Mouse (Mus musculus) lung, postnatal 14 days (tissue): ENCODE results near the gene Gmds.

Experiments
- DNase-seq: peaks from one replicate; pipeline ENCODE4 v3.0.0; 2021

Gmds gene

DNA sequence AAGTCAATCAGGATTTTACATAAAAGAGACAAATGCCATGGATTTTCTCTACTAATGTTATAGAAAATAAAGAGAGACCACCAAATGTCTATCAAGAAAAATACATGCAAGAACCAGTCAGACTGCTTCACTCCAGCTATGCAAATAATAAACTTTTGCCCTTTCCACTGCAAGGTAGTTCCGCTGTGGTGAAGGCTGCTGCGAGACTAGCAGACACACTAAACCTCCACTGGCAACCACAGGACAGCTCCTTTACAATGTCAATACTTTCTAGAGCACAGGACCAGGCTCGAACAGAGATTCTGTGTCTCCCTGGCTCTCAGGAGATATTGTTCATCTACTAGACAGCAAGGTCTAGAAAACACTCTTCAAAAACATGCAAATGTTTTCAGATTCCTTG is 71.8 kb downstream of the Gmds start:
- no peak for DNase-seq

DNA sequence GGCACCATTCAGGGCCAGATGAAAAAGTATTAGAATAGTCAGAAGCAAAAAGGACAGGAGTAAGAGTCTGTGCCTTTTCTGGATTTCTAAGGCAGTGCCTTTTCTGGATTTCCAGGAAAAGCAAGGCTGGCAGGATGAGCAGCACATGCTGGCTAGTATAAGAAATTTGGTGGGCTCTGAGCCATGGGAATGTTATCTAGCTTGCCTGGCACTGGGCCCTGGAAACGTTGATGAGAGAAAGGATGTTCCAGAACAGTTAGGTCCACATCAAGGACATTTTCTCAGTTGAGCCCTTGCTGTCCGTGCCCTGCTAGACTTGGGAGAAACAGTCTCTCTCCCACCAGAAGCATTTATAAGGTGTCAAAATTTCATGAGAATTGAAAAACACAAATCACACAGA is 82.4 kb downstream of the Gmds start:
- peak; percentile 32 for DNase-seq

DNA sequence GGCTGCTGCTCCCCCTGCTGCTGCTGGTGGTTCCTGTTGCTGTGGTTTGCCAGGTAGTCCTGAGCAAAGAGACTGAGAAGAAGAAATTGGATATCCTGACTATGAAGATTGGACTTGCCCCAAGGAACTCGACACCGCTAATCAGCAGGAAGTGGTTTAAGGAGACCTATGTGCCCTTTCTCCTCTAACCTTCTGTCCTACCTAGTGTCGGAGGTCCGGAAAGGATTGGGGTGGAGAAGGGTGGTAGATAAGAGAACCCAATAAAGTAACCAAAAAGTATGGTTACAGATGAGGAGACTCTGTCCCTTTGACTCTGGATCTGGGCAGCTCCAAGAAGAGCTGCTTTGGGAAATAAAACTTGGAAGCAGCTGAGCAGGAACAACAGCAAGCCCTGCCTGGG is 86.3 kb downstream of the Gmds start:
- no peak for DNase-seq

DNA sequence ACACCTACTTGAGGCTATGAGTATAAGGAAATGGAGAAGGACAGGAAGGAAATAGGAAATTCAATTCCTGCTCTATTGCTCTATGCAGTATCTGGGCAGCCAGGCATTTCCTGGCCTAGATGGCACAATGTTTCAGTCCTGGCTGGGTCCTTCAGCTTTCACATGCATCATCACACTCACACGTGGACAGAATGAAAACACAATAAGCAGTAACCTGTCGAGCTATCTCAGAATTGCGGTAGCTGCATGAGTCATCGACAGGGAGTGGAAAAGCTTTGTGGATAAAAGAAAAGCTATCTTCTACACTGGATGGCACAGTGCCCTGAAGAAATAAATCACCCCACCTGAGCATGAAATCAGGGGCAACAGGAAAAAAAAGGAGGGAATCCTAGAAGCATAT is 96.3 kb downstream of the Gmds start:
- DNase-seq, result no peak

DNA sequence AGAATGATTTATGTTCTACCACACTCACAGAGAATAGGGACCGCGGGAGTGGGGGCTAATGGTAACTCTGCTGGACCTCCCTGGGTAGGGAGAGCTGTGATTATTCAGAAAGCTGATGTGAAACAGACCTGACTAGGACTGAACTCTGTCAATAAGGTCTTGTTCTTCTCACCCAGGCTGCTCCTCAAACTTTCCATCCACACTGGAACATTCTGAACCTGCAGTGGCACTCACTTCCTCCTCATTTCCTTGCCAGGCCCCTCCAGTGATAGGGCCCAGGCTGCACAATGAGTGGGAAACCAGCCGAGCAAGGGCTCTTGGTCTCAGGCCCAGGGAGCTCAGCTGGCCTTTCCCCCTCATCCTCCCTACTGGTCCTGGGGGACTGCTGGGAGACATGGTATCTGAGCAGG is 102.3 kb downstream of the Gmds start:
- peak; percentile 29 for DNase-seq

DNA sequence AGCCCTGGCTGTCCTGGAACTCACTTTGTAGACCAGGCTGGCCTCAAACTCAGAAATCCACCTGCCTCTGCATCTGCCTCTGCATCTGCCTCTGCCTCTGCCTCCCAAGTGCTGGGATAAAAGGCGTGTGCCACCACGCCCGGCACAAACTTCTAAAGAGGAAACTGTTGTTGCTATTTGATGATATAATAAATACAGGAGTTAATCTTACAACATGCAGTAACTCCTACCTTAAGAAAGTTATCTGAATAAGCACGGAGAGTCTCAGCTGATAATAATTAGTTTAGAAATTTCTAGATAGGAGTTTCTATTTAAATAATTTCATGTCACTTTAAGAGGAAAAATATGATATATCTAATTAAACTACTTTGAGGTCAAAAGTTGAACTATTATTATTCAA is 103.5 kb downstream of the Gmds start:
- DNase-seq, result no peak

DNA sequence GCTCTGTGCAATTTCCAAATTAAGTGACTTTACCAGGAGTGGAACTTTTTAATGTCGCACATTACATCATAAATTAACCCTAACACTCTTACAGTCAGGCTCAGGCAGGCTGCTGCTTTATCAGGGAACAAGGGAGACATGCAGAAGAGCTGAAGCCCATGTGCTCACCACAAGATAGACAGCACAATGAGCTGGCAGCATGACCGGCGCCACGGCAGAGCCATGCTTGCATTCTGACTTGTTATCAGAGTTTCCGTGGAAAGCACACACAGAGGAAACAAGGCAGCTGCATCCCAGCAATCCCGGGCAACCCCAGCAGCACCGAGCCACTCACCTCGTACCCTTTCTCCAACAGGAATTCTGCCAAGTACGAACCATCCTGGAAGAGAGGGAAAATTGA is 104.5 kb downstream of the Gmds start:
- no peak for DNase-seq

DNA sequence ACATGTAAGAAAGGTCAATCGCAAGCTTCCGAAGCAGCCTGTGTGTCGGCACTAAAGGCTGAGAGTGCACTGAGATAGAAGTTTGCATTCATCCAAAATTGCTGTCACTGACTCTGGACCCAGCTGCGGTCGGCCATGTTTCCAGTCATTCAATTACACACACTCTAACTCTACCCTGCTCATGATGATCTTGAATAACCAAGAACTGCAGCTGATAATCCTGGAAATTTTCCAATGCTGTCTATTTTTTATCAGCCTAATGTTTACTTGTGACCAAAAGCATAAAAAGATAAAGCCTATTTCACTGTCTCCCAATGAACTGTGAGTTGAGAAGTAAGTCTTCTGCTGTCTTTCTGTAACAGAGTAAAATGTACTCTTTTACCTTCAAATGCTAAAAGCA is 106.1 kb downstream of the Gmds start:
- no peak for DNase-seq

DNA sequence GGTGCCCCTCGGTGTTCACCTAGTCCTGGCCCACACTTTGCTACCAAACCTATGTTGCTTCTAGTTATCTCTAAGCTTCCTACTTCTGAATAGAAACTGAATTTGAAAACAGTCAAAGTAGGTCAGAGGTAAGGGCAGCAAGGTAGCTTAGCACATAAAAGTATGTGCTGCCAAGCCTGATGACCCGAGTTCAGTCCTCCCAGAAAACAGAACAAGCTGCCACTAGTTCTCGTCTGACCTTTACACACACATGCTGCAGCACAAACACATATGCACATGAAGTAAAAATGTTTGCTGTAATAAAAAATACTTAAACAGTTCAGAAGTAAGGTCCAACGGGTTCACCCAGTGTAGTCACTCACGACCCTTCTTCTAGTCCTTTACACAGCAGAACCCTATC is 106.6 kb downstream of the Gmds start:
- no peak for DNase-seq

DNA sequence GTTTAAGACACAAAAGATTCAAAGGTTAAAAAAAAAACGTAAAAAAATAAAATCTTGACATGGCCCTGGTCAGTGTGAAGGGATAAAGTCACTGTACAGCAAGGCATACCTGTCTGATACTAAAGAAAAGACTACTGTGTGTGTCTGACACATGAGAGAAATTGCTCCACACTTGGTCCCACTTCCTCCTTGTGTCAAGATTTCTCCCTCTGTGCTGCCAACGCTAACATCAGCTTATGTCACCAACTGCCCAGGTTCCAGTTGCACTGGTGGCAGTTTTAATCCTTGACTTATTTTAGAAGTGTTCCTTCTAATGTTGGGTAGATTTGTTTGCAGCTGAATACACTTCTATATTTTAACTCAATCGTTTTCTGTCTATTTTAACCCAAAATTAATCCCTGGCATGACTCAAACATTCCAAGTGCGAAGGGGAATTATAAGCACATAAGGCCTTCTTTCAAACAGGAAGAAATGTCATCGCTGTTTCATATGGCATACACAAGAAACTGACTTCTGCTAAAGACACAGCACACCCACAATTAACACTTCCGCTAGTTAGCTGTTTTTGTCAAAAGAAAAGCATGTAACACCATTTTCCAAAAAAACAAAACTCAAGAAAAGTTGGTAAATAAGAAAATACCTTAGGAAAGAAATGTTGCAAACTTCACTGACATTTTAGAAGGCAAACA is 110.5 kb downstream of the Gmds start:
- no peak for DNase-seq

DNA sequence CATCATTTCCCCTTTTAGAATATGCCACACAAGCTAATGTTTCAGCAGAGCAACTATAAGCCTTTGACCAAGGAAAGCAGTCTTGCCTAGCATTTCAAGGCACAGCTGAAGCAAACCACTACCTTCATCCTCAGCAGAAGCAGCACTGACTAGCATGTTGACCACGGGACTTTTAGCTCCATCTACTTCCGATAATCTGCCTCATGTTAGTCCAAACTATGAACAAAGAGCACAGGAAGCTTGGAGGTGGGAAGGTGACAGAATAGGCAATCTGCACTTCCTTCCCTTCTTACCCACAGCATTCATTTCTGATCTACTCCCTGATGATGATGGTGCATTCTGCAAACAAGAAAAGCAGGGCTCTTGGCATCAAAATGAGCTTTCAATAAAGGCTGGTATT is 120.9 kb downstream of the Gmds start:
- no peak for DNase-seq

DNA sequence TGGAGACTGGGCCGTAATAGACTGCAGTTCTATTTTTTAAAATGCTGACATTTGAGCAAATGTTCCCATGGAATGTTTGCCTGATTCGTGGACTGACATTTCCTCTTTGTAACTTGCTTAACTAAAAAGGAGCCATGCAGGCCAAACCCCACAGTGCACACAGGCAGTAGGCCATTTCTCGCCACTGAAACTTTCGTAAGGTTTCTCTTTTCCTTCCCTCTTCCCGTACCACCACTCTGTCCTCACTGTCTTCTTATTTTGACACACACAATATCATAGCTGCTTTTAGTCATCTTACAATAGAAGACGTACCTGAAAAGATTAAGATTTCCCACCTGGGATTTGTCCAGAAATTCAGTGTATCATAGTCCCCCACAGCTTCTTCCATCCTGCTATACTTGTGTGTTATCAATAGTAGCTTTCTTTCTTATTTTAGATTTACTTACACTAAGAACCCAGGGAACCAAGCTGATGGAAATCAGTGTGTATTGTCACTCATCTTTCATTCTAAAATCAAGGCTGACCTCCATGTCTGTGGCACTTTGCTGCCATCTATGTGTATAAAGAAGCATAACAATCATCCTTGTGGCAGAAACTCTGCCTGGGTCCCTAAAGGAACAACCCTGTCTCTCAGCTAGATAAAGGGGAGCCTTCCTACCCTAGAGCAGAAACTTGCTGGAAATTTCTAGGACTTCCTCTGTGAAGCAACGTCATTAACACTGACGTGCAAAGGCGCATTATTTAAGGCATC is 124.7 kb downstream of the Gmds start:
- peak; percentile 26 for DNase-seq

DNA sequence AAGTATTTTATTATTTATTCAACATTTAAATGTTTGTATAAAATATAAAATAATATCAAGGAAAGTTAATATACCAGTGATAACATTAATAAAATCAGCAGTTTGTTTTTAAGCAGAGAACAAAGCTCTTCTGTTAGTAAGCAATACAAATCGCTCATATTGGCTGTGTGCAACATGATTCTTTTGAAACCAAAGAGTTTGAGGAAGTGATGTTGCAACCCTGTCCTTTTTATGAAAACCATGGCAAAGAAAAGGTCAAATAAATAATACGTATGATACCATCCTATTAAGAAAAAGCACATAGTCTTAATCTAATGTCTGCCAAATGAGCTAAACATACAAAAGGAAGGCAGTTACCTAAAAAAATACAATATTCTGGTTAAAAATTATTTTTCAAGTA is 126.4 kb downstream of the Gmds start:
- DNase-seq, result no peak

DNA sequence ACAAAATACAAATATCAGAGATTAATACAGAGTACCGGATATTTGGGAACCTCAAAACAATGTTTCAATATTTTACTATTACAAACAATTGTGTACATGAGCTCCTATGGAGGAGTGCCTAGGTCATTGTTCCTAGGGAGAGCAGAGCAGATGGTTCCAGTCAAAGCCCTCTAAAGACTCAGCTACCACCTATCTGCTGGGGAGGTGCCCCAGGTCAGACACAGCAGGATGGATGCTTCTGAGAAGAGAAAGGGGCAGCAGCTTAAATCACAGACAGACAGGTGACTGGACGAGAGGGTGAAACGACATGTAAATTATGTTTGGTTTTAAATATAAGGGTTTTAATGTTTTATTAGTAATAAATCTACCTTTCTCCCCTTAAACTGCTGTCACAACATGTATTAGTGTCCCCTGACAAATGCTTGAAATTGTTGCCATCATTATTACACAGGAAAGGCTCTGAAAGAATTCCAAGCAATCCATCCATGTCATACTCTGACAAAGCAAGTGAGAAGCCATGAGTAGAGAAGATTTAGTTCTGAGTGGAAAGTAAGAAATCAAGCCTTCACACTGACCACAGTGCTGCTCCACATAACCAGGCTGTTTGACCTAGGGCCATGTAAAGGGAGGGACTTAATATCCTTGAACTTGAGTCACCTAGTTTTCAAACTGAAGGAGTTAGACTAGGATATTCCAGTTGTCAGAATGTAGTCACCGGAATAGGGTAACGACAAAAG is 131.2 kb downstream of the Gmds start:
- DNase-seq, result no peak

DNA sequence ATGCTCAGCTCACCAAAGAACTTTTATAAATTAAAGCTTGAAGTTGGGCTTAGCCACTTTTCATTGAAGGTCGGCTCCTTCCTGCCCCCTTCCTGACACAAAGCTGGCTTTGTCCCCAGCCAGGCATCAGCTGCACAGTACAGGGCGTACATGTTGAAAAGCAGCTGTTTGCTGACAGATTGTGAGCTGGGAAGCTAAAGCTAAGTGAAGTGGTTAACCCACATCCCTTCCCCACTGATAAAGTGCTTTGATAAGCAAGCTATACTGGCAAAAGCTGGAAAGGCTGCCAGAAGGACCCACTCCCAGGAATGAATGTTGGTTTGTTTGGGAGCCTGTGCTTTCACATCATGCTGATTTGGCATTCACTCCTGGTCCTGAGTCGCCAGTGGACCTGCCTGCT is 158.6 kb downstream of the Gmds start:
- peak; percentile 26 for DNase-seq

DNA sequence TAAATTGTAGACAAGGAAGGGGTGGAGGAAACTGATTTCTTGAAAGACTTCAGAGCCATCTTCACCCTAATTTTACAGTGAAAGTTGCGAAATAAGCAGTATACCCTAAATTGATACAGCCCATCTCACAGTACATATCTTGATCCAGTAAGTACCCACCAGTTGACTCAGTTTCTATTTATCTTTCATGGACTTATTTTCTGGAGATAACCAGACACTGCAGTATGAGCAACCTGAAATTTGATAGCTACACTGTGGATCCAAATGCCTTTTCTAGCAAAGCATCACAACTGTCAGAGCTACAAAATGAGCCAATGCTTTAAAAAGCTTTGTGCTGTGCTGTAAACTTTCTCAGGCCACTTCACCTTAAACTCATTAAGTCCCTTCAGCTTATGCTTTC is 159.9 kb downstream of the Gmds start:
- no peak for DNase-seq

DNA sequence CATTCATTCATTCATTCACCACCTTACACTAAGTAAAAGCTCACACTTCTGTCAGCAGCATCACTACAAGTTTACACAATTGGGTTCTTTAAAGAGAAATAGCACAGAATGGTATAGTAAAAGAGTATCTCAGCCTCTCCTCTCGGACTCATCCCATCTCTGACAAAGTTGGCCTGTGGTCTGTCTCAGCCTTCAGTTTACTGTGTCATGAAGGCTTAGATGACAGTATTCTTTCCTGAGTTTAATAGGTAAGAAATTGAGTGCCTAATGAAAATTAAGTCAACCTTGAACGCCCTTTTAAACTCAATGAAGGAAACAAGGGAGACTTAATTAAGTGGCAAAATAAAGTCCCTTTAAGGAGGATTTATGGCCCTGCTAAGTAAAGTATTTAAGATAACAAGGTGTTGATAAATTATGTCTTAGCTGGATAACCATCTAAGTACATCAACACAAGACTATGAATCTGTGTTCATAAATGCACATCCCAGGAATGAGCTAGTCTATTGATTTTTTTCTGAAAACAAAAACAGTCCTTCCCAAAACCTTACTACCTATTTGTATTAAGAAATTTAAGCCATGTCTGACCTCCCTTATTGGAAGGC is 160.6 kb downstream of the Gmds start:
- DNase-seq, result no peak

DNA sequence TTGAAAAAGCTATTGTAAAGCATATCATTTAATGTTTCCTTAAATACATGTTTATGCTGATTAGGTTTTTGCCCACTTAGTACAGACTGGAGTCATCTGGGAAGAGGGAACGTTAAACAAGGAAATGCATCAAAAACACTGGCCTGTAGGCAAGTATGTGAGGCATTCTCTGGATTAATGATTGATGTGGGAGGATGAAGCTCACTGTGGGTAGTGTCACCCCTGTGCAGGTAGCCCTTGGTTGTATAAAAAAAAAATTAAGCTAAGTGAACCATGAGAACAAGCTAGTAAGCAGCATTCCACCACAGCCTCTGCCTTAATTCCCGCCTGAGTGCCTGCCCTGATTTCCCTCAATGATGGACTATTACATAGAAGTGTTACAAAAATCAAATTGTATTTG is 163.5 kb downstream of the Gmds start:
- no peak for DNase-seq

DNA sequence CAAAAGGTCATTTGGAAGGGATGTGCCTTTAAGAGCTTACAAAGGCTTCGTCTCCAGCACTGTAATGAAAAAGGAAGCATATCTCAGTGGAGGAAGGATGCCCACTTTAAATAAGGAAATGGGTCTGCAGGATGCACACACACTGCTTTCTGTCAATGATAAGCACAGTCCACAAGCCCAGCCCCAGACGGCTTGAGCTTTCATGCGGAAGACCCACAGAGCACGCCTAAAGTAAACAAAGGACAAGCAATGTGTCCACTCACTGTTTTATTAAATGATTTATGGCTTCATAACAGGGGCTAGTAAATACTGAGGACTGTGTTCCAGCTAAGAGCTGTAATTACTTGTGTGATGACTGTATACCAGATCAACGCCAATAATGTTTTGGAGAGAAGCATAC is 169.4 kb downstream of the Gmds start:
- peak; percentile 37 for DNase-seq

DNA sequence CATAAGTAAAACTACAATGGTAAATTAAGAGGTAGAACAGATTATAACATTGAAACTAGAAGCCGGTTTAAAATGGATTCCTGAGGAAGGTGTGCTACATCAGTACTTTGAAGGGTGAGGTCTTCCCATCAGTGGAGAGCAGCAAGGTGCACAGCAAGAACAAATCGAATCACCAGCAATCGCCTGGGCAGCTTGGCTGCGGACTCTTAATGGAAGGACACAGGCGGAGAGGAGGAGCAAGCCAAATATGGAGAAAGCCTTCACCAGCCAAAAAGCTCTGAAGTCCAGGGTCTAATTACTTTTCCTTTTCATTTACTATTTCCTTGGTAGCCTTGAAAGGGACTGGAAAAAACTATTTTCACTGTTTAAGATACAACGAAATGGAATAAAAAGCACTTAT is 170.7 kb downstream of the Gmds start:
- DNase-seq, result no peak

DNA sequence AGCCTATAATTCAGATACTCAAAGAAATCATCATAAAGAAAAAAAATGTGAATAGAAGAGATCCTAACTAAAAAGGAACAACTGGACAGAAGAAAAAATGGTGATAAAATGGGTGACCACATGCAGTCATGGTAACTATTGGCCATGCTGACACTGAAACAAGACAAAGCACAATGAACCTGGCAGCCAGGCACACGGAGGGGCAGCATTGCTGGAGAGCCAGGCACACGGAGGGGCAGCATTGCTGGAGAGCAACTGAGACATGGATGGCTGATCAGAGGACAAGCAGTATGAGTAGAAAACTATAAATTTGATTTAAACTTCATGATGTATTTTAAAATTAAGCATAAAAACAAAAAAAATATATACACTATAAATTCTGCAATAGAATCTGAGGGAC is 173.0 kb downstream of the Gmds start:
- DNase-seq, result no peak

DNA sequence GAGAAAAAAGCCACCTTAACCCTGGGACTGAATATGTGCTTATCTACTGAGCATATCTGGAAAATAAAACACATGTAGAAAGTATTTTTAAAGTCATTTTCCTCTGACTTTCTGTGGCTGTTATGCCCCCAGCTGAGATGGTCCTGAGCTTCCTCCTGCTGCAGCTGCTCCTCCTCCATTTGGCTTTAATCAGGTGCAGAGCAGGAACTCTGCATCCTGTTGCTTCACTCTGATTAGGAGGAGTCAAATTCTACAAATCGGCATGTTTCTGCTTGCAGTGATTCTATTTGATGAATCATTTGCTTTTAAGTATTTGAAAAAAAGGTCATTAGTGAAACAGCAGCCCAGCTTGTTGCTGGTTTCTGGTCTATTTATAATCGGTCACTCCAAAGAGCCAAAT is 177.0 kb downstream of the Gmds start:
- DNase-seq, result no peak

DNA sequence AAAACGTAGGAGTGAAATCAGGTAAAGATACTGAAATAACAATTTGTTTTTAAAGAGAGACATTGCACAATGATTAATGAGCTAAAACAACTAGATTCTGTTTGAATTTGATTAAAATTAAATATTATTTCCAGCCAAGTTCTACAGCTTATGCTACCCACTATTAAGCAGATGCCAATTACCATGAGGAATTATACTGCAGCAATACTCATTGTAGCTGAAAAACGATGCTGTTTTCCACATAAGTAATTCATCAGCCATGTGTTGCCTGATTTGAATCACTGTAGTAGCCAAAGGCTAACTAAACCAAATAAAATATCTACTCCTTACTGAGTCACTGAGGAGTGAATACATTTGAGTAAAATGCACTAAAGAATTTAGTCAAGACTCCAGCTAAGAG is 180.3 kb downstream of the Gmds start:
- no peak for DNase-seq

DNA sequence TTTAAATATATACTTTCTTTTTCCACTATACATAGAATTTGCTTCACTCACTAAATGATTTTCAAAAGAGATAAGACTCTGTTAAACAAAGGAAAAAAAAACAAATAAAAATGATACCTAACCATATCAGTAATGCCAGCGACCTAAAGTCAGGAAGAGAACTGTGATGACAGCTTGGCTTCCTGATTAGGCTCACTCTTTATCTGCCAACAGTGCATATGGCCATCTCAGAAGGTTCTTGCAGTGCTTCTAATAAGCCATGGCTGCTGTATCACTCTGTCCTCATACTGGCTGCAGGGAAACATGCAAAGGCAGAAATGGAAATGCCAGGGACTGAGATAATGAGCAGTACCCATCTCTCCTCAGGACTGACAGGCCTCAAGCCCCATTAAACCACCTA is 192.6 kb downstream of the Gmds start:
- no peak for DNase-seq
